Mouse (Mus musculus): Measurements from ENCODE around the gene Tmem201. TPM values are rescaled to one million over a fixed set of nuclear protein-coding genes. Genes with fewer than 3 reads are reported as not detected.

Gene Tmem201
- polyA plus RNA-seq, 1 experiment = 74.0 TPM

DNA sequence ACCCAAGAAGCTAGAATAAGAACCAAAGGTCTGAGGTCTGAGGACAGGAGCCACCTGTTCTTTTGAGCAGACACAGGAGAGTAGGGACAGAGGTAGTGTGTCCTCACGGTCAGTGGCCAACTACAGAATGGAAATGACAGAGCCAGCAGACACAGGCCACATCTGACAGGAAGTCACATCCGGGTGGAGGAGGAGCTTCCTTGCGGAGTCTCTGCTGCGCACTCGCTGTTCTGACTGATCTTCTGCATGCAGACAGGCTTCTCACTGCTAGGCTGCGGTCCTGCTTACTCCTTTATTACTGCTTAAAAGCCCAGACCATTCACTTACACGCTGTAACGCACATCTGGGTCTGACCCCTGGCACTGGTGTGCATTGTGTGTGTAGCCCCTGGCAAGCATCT, 9.0 kb downstream of the Tmem201 start:
- DNase-seq (ENCODE audit: low read depth) = no peak
- TF ChIP-seq POLR2A (IDR thresholded peaks at IDR 0.05; ENCODE audit: borderline replicate concordance, extremely low read depth, insufficient read depth, insufficient read length, poor library complexity, severe bottlenecking) = no peak
- no peak for TF ChIP-seq CTCF (IDR thresholded peaks at IDR 0.05; ENCODE audit: borderline replicate concordance, extremely low read depth, insufficient read depth, insufficient read length)

DNA sequence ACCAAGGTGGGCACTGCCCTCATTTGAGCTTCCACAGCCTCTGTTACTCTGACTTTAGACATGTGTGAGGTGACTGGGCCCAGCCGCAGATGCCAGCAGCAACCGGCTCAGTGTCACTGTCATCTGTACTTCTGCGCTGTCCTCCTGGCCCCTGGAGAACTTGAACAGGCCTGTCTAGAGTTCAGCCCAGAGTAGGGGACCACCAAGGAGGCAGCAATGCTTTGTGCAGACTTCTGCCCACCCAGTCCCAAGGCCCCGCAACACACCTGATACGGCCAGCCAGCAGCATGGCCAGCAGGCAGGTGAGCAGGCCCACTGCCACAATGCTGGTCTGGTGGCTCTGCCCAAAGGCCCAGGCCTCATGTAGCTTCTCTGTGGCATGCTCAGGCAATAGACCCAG, 10.2 kb downstream of the Tmem201 start:
- TF ChIP-seq POLR2A (IDR thresholded peaks at IDR 0.05; ENCODE audit: borderline replicate concordance, extremely low read depth, insufficient read depth, insufficient read length, poor library complexity, severe bottlenecking) = no peak
- no peak for TF ChIP-seq CTCF (IDR thresholded peaks at IDR 0.05; ENCODE audit: borderline replicate concordance, extremely low read depth, insufficient read depth, insufficient read length)
- no peak for DNase-seq (ENCODE audit: low read depth)

DNA sequence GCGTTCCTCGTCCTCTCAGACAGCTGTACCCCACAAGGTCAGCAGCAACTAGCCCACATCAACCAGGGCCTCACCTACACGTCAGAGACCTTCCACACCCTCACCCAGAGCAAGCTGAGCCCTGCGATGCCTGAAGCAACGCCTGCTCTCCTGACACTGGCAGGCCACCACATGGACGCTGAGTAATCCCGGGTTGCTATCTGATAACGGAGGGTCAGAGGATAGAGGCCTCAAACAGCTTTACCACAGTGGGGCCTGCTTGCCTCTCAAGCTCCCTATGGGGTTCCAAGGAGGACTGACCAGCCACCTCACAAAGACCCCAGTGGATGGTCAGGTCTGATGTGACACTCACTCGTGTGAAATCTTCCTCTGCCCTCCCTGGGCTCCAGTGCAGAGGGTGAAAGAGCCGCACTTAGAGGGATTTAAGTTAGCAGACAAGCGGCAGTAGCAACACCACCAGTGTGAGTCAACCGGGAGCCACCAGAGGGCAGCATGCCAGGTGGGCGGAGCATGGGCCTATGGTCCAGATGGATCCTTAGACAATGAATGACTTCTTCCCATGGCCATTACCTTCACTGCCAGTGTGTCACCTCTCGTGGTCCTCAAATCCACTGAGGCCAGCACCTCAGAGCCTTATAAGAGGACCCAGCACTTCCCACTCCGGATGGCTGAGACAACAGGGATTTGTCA, 12.0 kb downstream of the Tmem201 start:
- TF ChIP-seq CTCF (IDR thresholded peaks at IDR 0.05; ENCODE audit: borderline replicate concordance, extremely low read depth, insufficient read depth, insufficient read length) = peak; percentile 73
- no peak for TF ChIP-seq POLR2A (IDR thresholded peaks at IDR 0.05; ENCODE audit: borderline replicate concordance, extremely low read depth, insufficient read depth, insufficient read length, poor library complexity, severe bottlenecking)
- peak; percentile 65 for DNase-seq (ENCODE audit: low read depth)

DNA sequence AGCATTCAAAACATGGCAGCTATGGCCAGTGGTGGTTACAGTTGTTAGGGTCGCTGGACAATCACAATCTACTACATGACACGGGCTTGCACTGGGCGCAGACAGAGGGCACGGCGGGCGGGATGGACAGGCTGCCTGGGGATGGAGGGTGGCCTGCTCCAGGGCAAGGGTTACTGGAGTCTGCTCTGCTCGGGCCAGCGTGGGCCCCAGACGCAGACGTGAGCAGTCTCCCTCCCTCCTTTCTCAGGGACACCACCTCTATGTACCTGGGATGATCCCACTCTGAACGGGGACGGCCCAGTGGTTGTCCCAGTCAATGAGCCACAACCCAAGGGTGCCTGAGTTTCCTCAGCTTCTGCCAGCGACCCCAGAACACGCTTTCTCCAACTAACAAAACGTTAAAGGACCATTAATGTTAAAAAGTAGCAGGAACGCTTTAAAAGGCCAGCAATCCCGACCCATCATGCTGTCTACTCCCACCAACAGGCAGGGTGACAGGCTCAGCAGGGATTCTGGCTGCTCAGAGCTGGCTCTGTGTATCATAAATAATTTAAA, 12.9 kb downstream of the Tmem201 start:
- TF ChIP-seq CTCF (IDR thresholded peaks at IDR 0.05; ENCODE audit: borderline replicate concordance, extremely low read depth, insufficient read depth, insufficient read length) (no peak), POLR2A (IDR thresholded peaks at IDR 0.05; ENCODE audit: borderline replicate concordance, extremely low read depth, insufficient read depth, insufficient read length, poor library complexity, severe bottlenecking) (no peak)
- no peak for DNase-seq (ENCODE audit: low read depth)

DNA sequence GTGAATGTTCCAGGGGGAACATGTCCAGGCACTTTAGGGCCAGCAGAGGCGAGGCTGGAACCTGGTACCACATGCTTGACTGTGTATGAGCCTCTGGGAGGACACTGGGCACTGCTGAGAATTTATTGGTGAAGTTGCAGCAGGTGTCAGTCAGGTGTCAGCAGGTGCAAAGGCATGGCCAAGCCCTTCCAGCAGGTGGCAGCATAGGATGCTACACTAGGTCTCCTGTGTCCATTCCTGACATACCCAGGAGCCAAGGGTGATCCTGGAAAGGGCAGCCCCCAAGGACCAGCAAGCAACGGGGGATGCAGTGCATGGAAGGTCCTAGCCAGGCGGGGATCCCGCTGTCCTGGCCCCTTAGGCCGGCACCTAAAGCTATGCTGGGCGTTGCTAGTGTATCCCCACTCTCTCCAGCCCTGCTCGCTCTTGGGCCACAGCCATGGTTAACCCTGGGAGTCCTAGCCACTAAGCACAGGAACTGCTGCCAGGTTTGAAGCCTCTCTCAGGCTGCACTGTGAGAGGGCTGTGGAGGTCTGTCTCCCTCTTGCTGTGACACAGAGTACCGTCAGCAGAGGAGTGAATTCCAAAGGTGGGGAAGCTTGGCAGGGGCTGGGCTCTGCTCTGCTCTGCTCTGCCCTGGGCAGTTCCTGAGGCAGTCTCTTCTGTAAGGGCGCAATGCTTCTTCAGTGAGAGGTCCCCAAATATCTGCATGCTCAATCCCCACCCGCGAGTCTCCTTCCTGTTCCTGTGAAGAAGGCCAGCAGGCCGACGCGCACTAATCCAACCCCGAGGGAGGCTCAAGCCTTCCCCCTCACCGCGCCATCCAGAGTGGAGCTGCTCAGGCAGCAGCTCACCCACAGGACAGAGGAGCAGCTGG, 13.8 kb downstream of the Tmem201 start:
- peak; percentile 58 for TF ChIP-seq CTCF (IDR thresholded peaks at IDR 0.05; ENCODE audit: borderline replicate concordance, extremely low read depth, insufficient read depth, insufficient read length)
- TF ChIP-seq POLR2A (IDR thresholded peaks at IDR 0.05; ENCODE audit: borderline replicate concordance, extremely low read depth, insufficient read depth, insufficient read length, poor library complexity, severe bottlenecking) = no peak
- DNase-seq (ENCODE audit: low read depth) = peak; percentile 55

DNA sequence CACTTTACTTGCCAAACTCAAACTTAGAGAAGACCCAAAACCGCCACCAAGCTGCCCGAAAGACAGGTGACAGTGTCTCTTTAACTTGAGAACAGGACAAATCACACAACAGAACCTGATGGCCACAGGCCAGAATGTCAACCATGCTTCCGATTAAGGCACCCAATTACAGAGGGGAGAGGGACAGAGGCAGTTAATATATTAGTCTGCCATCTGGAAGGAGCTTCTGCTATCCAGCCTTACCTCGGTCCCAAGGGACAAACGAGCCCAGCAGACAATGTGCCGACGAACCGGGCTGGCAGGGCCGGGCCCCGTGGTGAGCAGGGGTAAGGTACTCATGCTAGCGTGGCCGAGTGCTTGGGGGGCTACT, 14.8 kb downstream of the Tmem201 start:
- no peak for DNase-seq (ENCODE audit: low read depth)

DNA sequence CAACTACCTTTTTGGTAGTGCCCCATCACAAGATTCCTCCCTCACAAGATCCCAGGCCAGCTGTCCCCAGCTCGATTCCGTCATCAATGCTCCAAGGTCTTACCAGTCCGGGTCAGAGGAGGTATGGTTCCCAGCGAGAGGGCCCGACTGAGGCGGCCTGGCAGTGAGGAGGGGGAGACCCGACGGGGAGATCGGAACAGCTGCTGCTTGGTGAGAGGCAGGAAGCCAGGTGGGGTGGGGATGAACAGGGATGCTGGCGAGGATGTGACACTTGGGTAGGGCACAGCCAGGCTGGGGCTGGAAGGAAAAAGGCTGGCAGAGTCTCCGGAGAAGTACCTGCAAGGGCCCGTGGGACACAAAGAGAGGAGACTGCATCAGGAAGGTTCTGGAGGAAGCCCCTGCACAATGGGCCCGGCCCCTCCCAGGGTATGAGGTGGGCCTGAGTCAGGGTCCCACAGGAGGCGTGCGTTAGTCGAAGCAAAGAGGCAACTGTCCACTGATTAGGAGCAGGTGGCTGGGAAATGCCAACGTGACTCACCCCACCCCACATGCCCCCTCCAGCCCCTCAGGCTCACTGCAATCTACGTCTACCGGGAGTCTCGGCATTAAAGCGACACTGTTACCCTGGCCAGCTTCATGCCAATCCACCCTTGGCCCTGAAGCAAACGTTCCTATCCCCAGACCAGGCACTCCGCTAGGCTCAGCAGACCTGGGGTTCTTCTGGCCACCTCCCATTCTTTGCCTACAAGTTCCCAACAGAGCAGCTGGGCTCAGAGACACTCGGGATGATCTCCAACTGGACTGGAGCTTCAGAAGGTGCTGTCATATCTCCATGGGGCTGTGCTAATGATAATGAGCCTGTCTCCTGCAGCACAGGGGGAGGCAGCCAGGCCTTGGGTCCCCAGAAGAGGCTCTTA, 15.5 kb downstream of the Tmem201 start:
- no peak for DNase-seq (ENCODE audit: low read depth)
- TF ChIP-seq POLR2A (IDR thresholded peaks at IDR 0.05; ENCODE audit: borderline replicate concordance, extremely low read depth, insufficient read depth, insufficient read length, poor library complexity, severe bottlenecking) (no peak), CTCF (IDR thresholded peaks at IDR 0.05; ENCODE audit: borderline replicate concordance, extremely low read depth, insufficient read depth, insufficient read length) (no peak)

More for the DNA sequence above, 14.8 kb downstream of the Tmem201 start:
- TF ChIP-seq CTCF (IDR thresholded peaks at IDR 0.05; ENCODE audit: borderline replicate concordance, extremely low read depth, insufficient read depth, insufficient read length) = no peak
- TF ChIP-seq POLR2A (IDR thresholded peaks at IDR 0.05; ENCODE audit: borderline replicate concordance, extremely low read depth, insufficient read depth, insufficient read length, poor library complexity, severe bottlenecking) = no peak

DNA sequence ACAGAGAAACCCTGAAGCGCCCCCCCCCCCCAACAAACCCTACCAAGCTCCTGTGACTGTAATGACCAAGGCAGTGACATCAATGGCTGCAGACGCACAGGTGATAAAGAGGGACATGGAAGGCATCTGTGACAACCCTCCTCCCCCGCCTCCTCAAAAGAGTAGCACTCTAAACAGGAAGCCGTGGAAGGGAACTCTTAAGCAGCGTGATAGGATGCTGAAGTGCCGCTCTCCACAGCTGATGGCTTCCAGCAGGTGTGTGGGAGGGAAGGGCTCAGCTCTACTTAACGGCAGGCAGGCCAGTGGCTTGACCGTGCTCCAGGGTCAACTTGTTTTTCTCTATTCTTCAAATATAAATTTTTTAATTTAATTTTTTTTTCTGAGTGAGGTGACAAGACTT, 16.7 kb downstream of the Tmem201 start:
- TF ChIP-seq CTCF (IDR thresholded peaks at IDR 0.05; ENCODE audit: borderline replicate concordance, extremely low read depth, insufficient read depth, insufficient read length) = no peak
- TF ChIP-seq POLR2A (IDR thresholded peaks at IDR 0.05; ENCODE audit: borderline replicate concordance, extremely low read depth, insufficient read depth, insufficient read length, poor library complexity, severe bottlenecking) = no peak
- DNase-seq (ENCODE audit: low read depth) = no peak

DNA sequence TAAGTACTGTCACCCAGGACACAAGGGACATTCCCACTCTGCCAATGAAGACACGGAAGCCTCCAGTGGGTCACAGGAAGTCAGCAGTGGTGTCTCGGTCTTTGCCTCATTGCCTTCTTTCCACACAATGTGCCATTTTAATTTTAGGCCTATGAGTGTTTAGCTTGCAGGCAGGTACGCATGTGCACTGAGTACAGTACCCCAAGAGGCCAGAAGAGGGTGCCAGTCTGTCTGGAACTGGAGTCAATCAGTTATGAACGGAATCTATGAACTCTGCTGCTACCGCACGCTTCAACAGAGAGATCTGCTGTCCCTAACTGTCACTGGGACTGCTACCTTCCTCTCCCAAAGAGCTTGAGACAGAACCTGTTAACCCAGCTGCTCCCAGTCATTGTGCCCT, 18.2 kb downstream of the Tmem201 start:
- no peak for DNase-seq (ENCODE audit: low read depth)
- TF ChIP-seq CTCF (IDR thresholded peaks at IDR 0.05; ENCODE audit: borderline replicate concordance, extremely low read depth, insufficient read depth, insufficient read length) (peak; percentile 57; the same call in 1 of the 2 replicates), POLR2A (IDR thresholded peaks at IDR 0.05; ENCODE audit: borderline replicate concordance, extremely low read depth, insufficient read depth, insufficient read length, poor library complexity, severe bottlenecking) (no peak)

DNA sequence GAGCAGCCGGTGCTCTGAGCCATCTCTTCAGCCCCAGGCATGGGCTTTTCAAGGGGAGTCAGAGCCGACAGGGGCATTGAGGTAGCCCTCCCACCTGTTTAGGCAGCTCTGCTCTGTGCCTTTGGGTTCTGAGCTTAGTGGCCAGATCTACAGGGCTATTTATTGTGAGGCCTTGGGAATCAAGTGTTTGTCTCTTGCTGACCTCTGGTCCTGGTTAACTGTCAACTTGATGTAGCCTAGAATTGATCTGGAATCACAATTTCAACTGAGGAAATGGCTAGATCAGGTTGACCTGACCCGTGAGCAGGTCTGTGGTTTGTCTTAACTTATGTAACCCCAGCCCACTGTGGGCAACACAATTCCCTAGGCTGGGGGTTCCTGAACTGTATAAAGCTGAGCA, 23.3 kb downstream of the Tmem201 start:
- no peak for TF ChIP-seq POLR2A (IDR thresholded peaks at IDR 0.05; ENCODE audit: borderline replicate concordance, extremely low read depth, insufficient read depth, insufficient read length, poor library complexity, severe bottlenecking)
- TF ChIP-seq CTCF (IDR thresholded peaks at IDR 0.05; ENCODE audit: borderline replicate concordance, extremely low read depth, insufficient read depth, insufficient read length) = no peak
- no peak for DNase-seq (ENCODE audit: low read depth)
